Mouse (Mus musculus): ENCODE measurements at regions not wholly inside any gene's neighbourhood (a gene's known extent, or its start where the extent isn't known, plus 50 kb on each side); places are given as distances from the start of the nearest gene placed in this dataset.

DNA sequence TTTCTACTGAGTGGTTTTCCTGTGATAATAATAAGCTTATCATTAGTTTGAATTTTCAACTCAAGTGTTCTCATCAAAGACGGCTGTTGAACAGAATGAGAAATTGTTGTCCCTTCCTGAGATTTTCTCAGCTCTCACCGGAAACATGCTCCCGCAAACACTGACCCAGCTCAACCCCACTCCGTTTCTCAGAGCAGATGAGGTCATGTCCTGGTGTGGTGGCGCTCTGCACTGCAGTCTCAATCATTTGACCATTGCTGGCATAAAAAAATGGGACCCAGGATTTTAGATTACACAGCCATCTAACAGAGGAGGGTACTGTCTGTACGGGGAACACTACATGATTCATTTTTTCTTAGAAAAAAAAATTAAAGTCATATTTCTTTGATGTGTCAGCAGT lies 156.5 kb upstream of the Rnd3 start:
- TF ChIP-seq POLR2A (IDR thresholded peaks at IDR 0.05; ENCODE audit: extremely low read depth, insufficient read depth, low read length) (no peak), CTCF (IDR thresholded peaks at IDR 0.05; ENCODE audit: low read depth, low read length) (peak; percentile 32; the same call in 1 of the 2 replicates)

Data from liver, adult 2 months (tissue).